Mouse (Mus musculus) MEL (cell line): Measurements from ENCODE around the gene Gm49395.
A peak's percentile ranks its signal among the peaks of the same experiment; 100 is the strongest.

ENCODE experiments used
- CTCF ChIP-seq, 3 experiments: IDR thresholded peaks in 2 of 3; conservative IDR thresholded peaks in 1 of 3; 2 replicates each; pipeline ENCODE4 v1.5.1; 2011 to 2012; ENCODE audit warnings: low read length in 3 of 3, low read depth in 2 of 3, mild to moderate bottlenecking in 2 of 3, improper control_type of control experiment in 1 of 3, inconsistent platforms in 1 of 3, mixed read lengths in 1 of 3, moderate library complexity in 1 of 3; ENCODE audit not compliant: control insufficient read depth in 1 of 3, insufficient read depth in 1 of 3, poor library complexity in 1 of 3, severe bottlenecking in 1 of 3
- EP300 ChIP-seq, 2 experiments: IDR thresholded peaks; 2 replicates each; pipeline ENCODE4 v1.6.1; 2011; ENCODE audit warnings: improper control_type of control experiment in 2 of 2, low read length in 2 of 2, low read depth in 1 of 2, mild to moderate bottlenecking in 1 of 2
- GABPA ChIP-seq: IDR thresholded peaks from 2 replicates; pipeline ENCODE4 v1.6.1; 2012; ENCODE audit warnings: low read depth, mild to moderate bottlenecking, inconsistent platforms, low read length, improper control_type of control experiment, moderate library complexity
- MAFK ChIP-seq: IDR thresholded peaks from 2 replicates; pipeline ENCODE4 v1.6.1; 2011; ENCODE audit warnings: low read depth, mild to moderate bottlenecking, low read length, improper control_type of control experiment, borderline replicate concordance
- MEF2A ChIP-seq: IDR thresholded peaks from 2 replicates; pipeline ENCODE4 v1.6.1; 2014; ENCODE audit warnings: low read depth, mild to moderate bottlenecking, inconsistent platforms, low read length, improper control_type of control experiment; ENCODE audit not compliant: poor library complexity, insufficient replicate concordance, severe bottlenecking; ENCODE audit errors: extremely low read depth
- MYB ChIP-seq: IDR thresholded peaks from 2 replicates; pipeline ENCODE4 v1.6.1; 2011; ENCODE audit warnings: mild to moderate bottlenecking, low read depth, low read length, improper control_type of control experiment
- POLR2A ChIP-seq, 2 experiments: IDR thresholded peaks; 2 replicates each; pipeline ENCODE4 v1.6.1; 2011 to 2012; ENCODE audit warnings: low read length in 2 of 2, mild to moderate bottlenecking in 2 of 2, control low read depth in 1 of 2, improper control_type of control experiment in 1 of 2, low read depth in 1 of 2, moderate library complexity in 1 of 2; ENCODE audit not compliant: control insufficient read depth in 1 of 2, insufficient read depth in 1 of 2, poor library complexity in 1 of 2
- SMC3 ChIP-seq: IDR thresholded peaks from 2 replicates; pipeline ENCODE4 v1.6.1; 2011; ENCODE audit warnings: low read depth, low read length, improper control_type of control experiment
- USF1 ChIP-seq: IDR thresholded peaks from 2 replicates; pipeline ENCODE4 v1.6.1; 2014; ENCODE audit warnings: low read depth, mild to moderate bottlenecking, inconsistent platforms, low read length, improper control_type of control experiment, moderate library complexity
- ZNF384 ChIP-seq: IDR thresholded peaks from 2 replicates; pipeline ENCODE4 v1.6.1; 2012; ENCODE audit warnings: low read depth, mild to moderate bottlenecking, inconsistent platforms, low read length, improper control_type of control experiment

DNA sequence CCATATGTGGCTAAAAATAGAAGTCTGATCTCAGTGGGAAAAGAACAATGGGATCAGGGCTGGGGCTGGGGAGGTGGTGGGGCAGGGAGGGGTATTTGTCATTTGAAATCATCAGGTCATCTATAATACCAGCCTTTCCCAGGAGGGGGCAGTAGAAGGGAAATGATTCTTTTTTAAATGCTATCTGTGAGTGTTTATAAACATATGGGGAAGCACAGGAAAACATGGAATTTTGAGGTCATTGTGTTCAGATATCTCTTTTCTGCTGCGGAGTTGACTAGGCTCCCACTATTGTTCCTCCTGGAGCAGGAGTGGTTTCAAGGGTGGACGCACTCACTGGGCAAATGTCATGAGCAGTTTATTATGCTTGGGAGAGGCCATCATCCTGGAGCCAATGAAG is 114.6 kb downstream of the Gm49395 start:
- no peak for TF ChIP-seq EP300 (IDR thresholded peaks at IDR 0.05; ENCODE audit: low read depth in 1 of 2, low read length in 2 of 2)
- peak; percentile 12; the same call in 1 of the 2 replicates for TF ChIP-seq SMC3
- TF ChIP-seq ZNF384: no peak
- TF ChIP-seq USF1: no peak
- no peak for TF ChIP-seq MEF2A
- TF ChIP-seq CTCF (IDR thresholded peaks at IDR 0.05 in 2 of 3, conservative IDR thresholded peaks at IDR 0.05 in 1 of 3; ENCODE audit: control insufficient read depth in 1 of 3, insufficient read depth in 1 of 3, low read depth in 2 of 3, low read length in 3 of 3, poor library complexity in 1 of 3, severe bottlenecking in 1 of 3): peak in 1 of 3 experiments; percentile 25; a peak in 2 of 6 replicates
- no peak for TF ChIP-seq MYB
- no peak for TF ChIP-seq GABPA
- no peak for TF ChIP-seq POLR2A (IDR thresholded peaks at IDR 0.05; ENCODE audit: control insufficient read depth in 1 of 2, insufficient read depth in 1 of 2, low read depth in 1 of 2, low read length in 2 of 2, poor library complexity in 1 of 2)
- TF ChIP-seq MAFK: no peak
